ENCODE assay signal across 27 mouse cellular contexts in genomic region chr7:65206021-65206420, GRCm38 (mm10). TPM values are rescaled to one million over a fixed set of nuclear protein-coding genes. Genes with fewer than 3 reads are reported as not detected.
"Had no signal": no experiment of that assay in that cellular context is flagged by ENCODE, and none has a peak within 500 bp of the region (broad histone marks: within the 10 kb centered on the region; RNA-seq: fewer than 3 reads in every experiment).

No protein-coding gene starts in this region.

- ATAC-seq: hindbrain, embryonic 16.5 days; inflammation-experienced regulatory T-cells, adult 6 months; intestine, embryonic 15.5 days; intestine, postnatal 0 days had no signal

- H3K9ac ChIP-seq: heart, embryonic 12.5 days; hindbrain, embryonic 12.5 days; hindbrain, embryonic 14.5 days; intestine, embryonic 15.5 days; limb, embryonic 12.5 days; liver, embryonic 13.5 days; liver, embryonic 15.5 days had no signal

- H3K4me2 ChIP-seq: heart, embryonic 12.5 days; hindbrain, embryonic 12.5 days; hindbrain, embryonic 14.5 days; intestine, embryonic 15.5 days; limb, embryonic 12.5 days; liver, embryonic 11.5 days; liver, embryonic 13.5 days; liver, embryonic 15.5 days had no signal

- DNase-seq: gastrocnemius, adult 2 months; gastrocnemius, postnatal 10 days; gastrocnemius, postnatal 25 days; heart, adult 2 months; heart, postnatal 14 days; heart, postnatal 4 days; kidney, adult 18-20 months; kidney, adult 8-10 months; kidney, postnatal 10 days; kidney, postnatal 25 days; kidney, postnatal 4 days; liver; liver, embryonic 13.5 days had no signal

- H3K4me1 ChIP-seq: hindbrain, embryonic 12.5 days; intestine, embryonic 15.5 days; limb, embryonic 12.5 days; liver, embryonic 13.5 days; liver, embryonic 15.5 days had no signal

- H3K27me3 ChIP-seq: heart, embryonic 12.5 days; hindbrain, embryonic 12.5 days; intestine, embryonic 15.5 days; limb, embryonic 12.5 days; liver, embryonic 13.5 days; liver, embryonic 15.5 days had no signal

- H3K27ac ChIP-seq: gastrocnemius, adult 2 months; heart, adult 2 months; hindbrain, embryonic 10.5 days; hindbrain, embryonic 12.5 days; hindbrain, embryonic 14.5 days; intestine, embryonic 15.5 days; layer of hippocampus, adult 2 months; left cerebral cortex, adult 2 months; limb, embryonic 12.5 days; liver, embryonic 13.5 days; liver, embryonic 15.5 days had no signal

- H3K36me3 ChIP-seq: heart, embryonic 12.5 days; hindbrain, embryonic 10.5 days; hindbrain, embryonic 12.5 days; intestine, embryonic 15.5 days; limb, embryonic 12.5 days; liver, embryonic 13.5 days; liver, embryonic 15.5 days had no signal

- H3K9me3 ChIP-seq: heart, embryonic 12.5 days; intestine, embryonic 15.5 days had no signal

- H3K4me3 ChIP-seq: gastrocnemius, adult 2 months; heart, adult 2 months; heart, embryonic 12.5 days; hindbrain, embryonic 10.5 days; hindbrain, embryonic 12.5 days; intestine, embryonic 15.5 days; layer of hippocampus, adult 2 months; left cerebral cortex, adult 2 months; limb, embryonic 12.5 days; liver, embryonic 13.5 days; liver, embryonic 15.5 days had no signal

RNA-seq across cellular contexts. Expression of gene Fam189a1, which starts 49.7 kb away (rescaled TPM):
- total RNA-seq: gastrocnemius, adult 2 months; granulocyte monocyte progenitor cell, adult 5-6 weeks; heart, adult 2 months; heart, postnatal 14 days had no signal
- polyA plus RNA-seq: liver, embryonic 13.5 days; liver, embryonic 15.5 days had no signal
